17 mouse cellular contexts compared by ENCODE assay signal in genomic region chr2:115095351-115095750, GRCm38 (mm10).
DNase-seq lines count a peak whose midpoint lies in the region; ATAC-seq and TF ChIP-seq lines count a peak whose summit lies in the region.
"Had no signal": no experiment of that assay in that cellular context is flagged by ENCODE, and none has a peak within 500 bp of the region (broad histone marks: within the 10 kb centered on the region; RNA-seq: fewer than 3 reads in every experiment).

No protein-coding gene starts in this region.

- no peaks in the 10 kb centered on the region for H3K9me3 ChIP-seq in forebrain, embryonic 14.5 days (replicated peaks; ENCODE audit: control insufficient read depth, low read length)
- no peaks in the 10 kb centered on the region for H3K9me3 ChIP-seq in forebrain, embryonic 10.5 days
- H3K9me3 ChIP-seq in kidney, embryonic 16.5 days (ENCODE audit: low read length) = no peaks in the 10 kb centered on the region
- H3K9me3 ChIP-seq in kidney, embryonic 14.5 days (ENCODE audit: control insufficient read depth, low read length) = no peaks in the 10 kb centered on the region
- no peaks in the 10 kb centered on the region for H3K9me3 ChIP-seq in limb, embryonic 11.5 days (ENCODE audit: control insufficient read depth, low read length)
- H3K9me3 ChIP-seq: embryonic facial prominence, embryonic 10.5 days; heart, embryonic 12.5 days; hindbrain, embryonic 10.5 days had no signal

- ATAC-seq in forebrain, embryonic 14.5 days = peak; percentile 57
- ATAC-seq in kidney, embryonic 16.5 days (ENCODE audit: low FRiP score, low TSS enrichment) = no peak
- ATAC-seq in kidney, embryonic 14.5 days (ENCODE audit: low FRiP score, low TSS enrichment) = no peak
- peak; percentile 35; the same call in 1 of the 2 replicates for ATAC-seq in limb, embryonic 11.5 days (ENCODE audit: insufficient number of reproducible peaks, low FRiP score, low TSS enrichment, low read depth)

- H3K27ac ChIP-seq in forebrain, embryonic 14.5 days (ENCODE audit: low read depth, low read length) = no peak overlapping the region
- H3K27ac ChIP-seq in forebrain, embryonic 10.5 days = no peak overlapping the region
- no peak overlapping the region for H3K27ac ChIP-seq in kidney, embryonic 16.5 days (ENCODE audit: low read length)
- H3K27ac ChIP-seq in kidney, embryonic 14.5 days (ENCODE audit: low read depth, low read length) = no peak overlapping the region
- no peak overlapping the region for H3K27ac ChIP-seq in limb, embryonic 11.5 days (replicated peaks; ENCODE audit: low read depth, low read length)
- H3K27ac ChIP-seq: embryonic facial prominence, embryonic 10.5 days; gastrocnemius, adult 2 months; hindbrain, embryonic 10.5 days; hindbrain, embryonic 14.5 days had no signal

- H3K4me3 ChIP-seq in forebrain, embryonic 14.5 days (ENCODE audit: low read depth, low read length) = no peak overlapping the region
- H3K4me3 ChIP-seq in forebrain, embryonic 10.5 days = no peak overlapping the region
- H3K4me3 ChIP-seq in kidney, embryonic 16.5 days (ENCODE audit: low read length) = no peak overlapping the region
- H3K4me3 ChIP-seq in kidney, embryonic 14.5 days (ENCODE audit: low read length) = no peak overlapping the region
- H3K4me3 ChIP-seq in limb, embryonic 11.5 days (ENCODE audit: low read depth, low read length) = no peak overlapping the region
- H3K4me3 ChIP-seq: embryonic facial prominence, embryonic 10.5 days; gastrocnemius, adult 2 months; heart, embryonic 12.5 days; hindbrain, embryonic 10.5 days had no signal

- no peaks in the 10 kb centered on the region; the same call in 1 of the 2 replicates for H3K4me1 ChIP-seq in forebrain, embryonic 14.5 days (ENCODE audit: control insufficient read depth, insufficient read depth, low read length)
- H3K4me1 ChIP-seq in forebrain, embryonic 10.5 days = no peaks in the 10 kb centered on the region
- H3K4me1 ChIP-seq in kidney, embryonic 16.5 days (ENCODE audit: insufficient read depth, low read length) = peaks cover 9% of the 10 kb centered on the region; the same call in 1 of the 2 replicates
- 0 out of 2 replicates have a peak, but pooled peaks cover 7% of the 10 kb centered on the region for H3K4me1 ChIP-seq in kidney, embryonic 14.5 days (ENCODE audit: control insufficient read depth, insufficient read depth, low read length)
- H3K4me1 ChIP-seq in limb, embryonic 11.5 days (ENCODE audit: control insufficient read depth, insufficient read depth, low read length) = no peaks in the 10 kb centered on the region
- H3K4me1 ChIP-seq: heart, embryonic 12.5 days; hindbrain, embryonic 10.5 days had no signal

- H3K4me2 ChIP-seq in forebrain, embryonic 14.5 days (ENCODE audit: low read length) = no peak overlapping the region
- H3K4me2 ChIP-seq in kidney, embryonic 16.5 days (replicated peaks; ENCODE audit: low read depth, low read length) = 0 out of 2 replicates have a peak overlapping the region, but pooled peaks have one; percentile 23
- H3K4me2 ChIP-seq in kidney, embryonic 14.5 days (replicated peaks; ENCODE audit: low read depth, low read length) = no peak overlapping the region
- H3K4me2 ChIP-seq in limb, embryonic 11.5 days (ENCODE audit: low read depth, severe bottlenecking) = no peak overlapping the region
- H3K4me2 ChIP-seq: heart, embryonic 12.5 days; hindbrain, embryonic 14.5 days had no signal

- no peaks in the 10 kb centered on the region for H3K36me3 ChIP-seq in forebrain, embryonic 14.5 days (ENCODE audit: control insufficient read depth, insufficient read depth, low read length)
- H3K36me3 ChIP-seq in forebrain, embryonic 10.5 days (replicated peaks) = no peaks in the 10 kb centered on the region
- no peaks in the 10 kb centered on the region for H3K36me3 ChIP-seq in kidney, embryonic 16.5 days (ENCODE audit: insufficient read depth, low read length)
- no peaks in the 10 kb centered on the region for H3K36me3 ChIP-seq in kidney, embryonic 14.5 days (ENCODE audit: control insufficient read depth, insufficient read depth, low read length)
- H3K36me3 ChIP-seq in limb, embryonic 11.5 days (ENCODE audit: control insufficient read depth, insufficient read depth, low read length) = no peaks in the 10 kb centered on the region
- H3K36me3 ChIP-seq: embryonic facial prominence, embryonic 10.5 days; heart, embryonic 12.5 days; hindbrain, embryonic 10.5 days had no signal

- TF ChIP-seq CTCF in brain, embryonic 14.5 days (IDR thresholded peaks at IDR 0.05; ENCODE audit: borderline replicate concordance, extremely low read depth, insufficient read depth, insufficient read length) = no peak

- TF ChIP-seq POLR2A in brain, embryonic 14.5 days (IDR thresholded peaks at IDR 0.05; ENCODE audit: borderline replicate concordance, extremely low read depth, insufficient read depth, insufficient read length, poor library complexity, severe bottlenecking) = no peak

- H3K9ac ChIP-seq in forebrain, embryonic 14.5 days (ENCODE audit: low read length) = no peak overlapping the region; the same call in 1 of the 2 replicates
- no peak overlapping the region for H3K9ac ChIP-seq in kidney, embryonic 16.5 days (replicated peaks; ENCODE audit: low read length)
- no peak overlapping the region for H3K9ac ChIP-seq in kidney, embryonic 14.5 days (ENCODE audit: low read depth, low read length)
- H3K9ac ChIP-seq in limb, embryonic 11.5 days (ENCODE audit: low read length) = no peak overlapping the region
- H3K9ac ChIP-seq: heart, embryonic 12.5 days; hindbrain, embryonic 14.5 days had no signal

- WGBS in forebrain, embryonic 14.5 days = 45% methylated on average over 12 of the region's 12 CpGs
- WGBS in forebrain, embryonic 10.5 days = 91% methylated on average over 12 of the region's 12 CpGs
- 57% methylated on average over 12 of the region's 12 CpGs for WGBS in kidney, embryonic 16.5 days
- WGBS in kidney, embryonic 14.5 days = 64% methylated on average over 12 of the region's 12 CpGs
- 49% methylated on average over 12 of the region's 12 CpGs for WGBS in limb, embryonic 11.5 days

- peak; percentile 33 for DNase-seq in forebrain, embryonic 14.5 days (ENCODE audit: low spot score)
- no peak for DNase-seq in forebrain, embryonic 10.5 days (ENCODE audit: extremely low spot score, low spot score)
- peak; percentile 62 for DNase-seq in brain, embryonic 14.5 days (ENCODE audit: low read depth)
- DNase-seq in limb, embryonic 11.5 days (ENCODE audit: low spot score) = no peak
- no peak for DNase-seq in left cerebral cortex, adult 9 months (ENCODE audit: low spot score in 2 of 2)
- DNase-seq in ovary, adult 18-20 months (ENCODE audit: low spot score) = no peak
- DNase-seq: adrenal gland, postnatal 14 days; cerebellum, adult 2 months; cerebellum, postnatal 10 days; gastrocnemius, adult 2 months; gastrocnemius, postnatal 25 days had no signal

- no peaks in the 10 kb centered on the region for H3K27me3 ChIP-seq in forebrain, embryonic 14.5 days (replicated peaks; ENCODE audit: control insufficient read depth, insufficient read depth, low read length)
- H3K27me3 ChIP-seq in forebrain, embryonic 10.5 days (ENCODE audit: poor library complexity, severe bottlenecking) = no peaks in the 10 kb centered on the region
- H3K27me3 ChIP-seq in kidney, embryonic 16.5 days (ENCODE audit: insufficient read depth, low read length) = no peaks in the 10 kb centered on the region
- no peaks in the 10 kb centered on the region for H3K27me3 ChIP-seq in kidney, embryonic 14.5 days (ENCODE audit: control insufficient read depth, insufficient read depth, low read length)
- H3K27me3 ChIP-seq in limb, embryonic 11.5 days (ENCODE audit: control insufficient read depth, insufficient read depth, low read length) = peaks cover 42% of the 10 kb centered on the region
- H3K27me3 ChIP-seq: heart, embryonic 12.5 days had no signal

Comparison
In these comparisons a context has a peak if more than half of its experiments do, and no peak if none do; other contexts are left out.
1. DNase-seq: peak in forebrain, embryonic 14.5 days (single experiment) and brain, embryonic 14.5 days (single experiment); none in forebrain, embryonic 10.5 days (single experiment), limb, embryonic 11.5 days (single experiment), left cerebral cortex, adult 9 months (0 of 2) and ovary, adult 18-20 months (single experiment).
2. ATAC-seq: peak in forebrain, embryonic 14.5 days (single experiment) and limb, embryonic 11.5 days (single experiment); none in kidney, embryonic 16.5 days (single experiment) and kidney, embryonic 14.5 days (single experiment).